Mouse (Mus musculus) inflammation-experienced regulatory T-cells, adult 6 months (primary cell): ENCODE measurements around the gene Fbxl14. TPM values are rescaled to one million over a fixed set of nuclear protein-coding genes. Genes with fewer than 3 reads are reported as not detected.
"Not testable (repeated sequence)": the region's sequence is repeated elsewhere in the genome, so short reads cannot be mapped to it uniquely, and the experiment has no call there.

ENCODE experiments used
- ATAC-seq: one replicate; pipeline ENCODE4 v1.8.0; 2017
- polyA plus RNA-seq, 3 experiments: library from polyadenylated mRNA; unstranded; fragments of 100-300 nt; shearing (Covaris generic); gene quantifications; one replicate each; pipeline ENCODE4 v1.2.1; 2017

Fbxl14 gene
- polyA plus RNA-seq, 3 experiments from 2014 or later: 13.8 to 15.1 (median 14.3) TPM

DNA sequence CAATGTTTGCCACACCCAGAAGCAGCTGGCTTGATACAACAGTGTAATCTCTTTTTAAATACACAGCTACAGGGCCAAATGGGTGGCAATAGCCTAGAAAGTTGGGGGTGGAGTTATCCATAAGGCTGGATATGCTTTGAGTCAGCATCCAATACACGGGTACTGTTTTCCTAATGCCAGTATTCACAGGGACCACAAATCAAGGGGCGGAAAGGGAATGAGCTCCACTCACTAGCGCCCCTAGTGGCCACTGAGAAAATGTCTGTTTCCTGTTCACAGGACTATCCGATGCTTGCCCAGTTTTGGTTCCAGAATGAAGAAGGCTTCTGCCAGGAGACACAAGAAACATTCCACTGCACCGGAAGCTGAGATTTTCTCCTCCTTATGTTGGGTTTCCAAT is 7.3 kb upstream of the Fbxl14 start:
- peak; percentile 69 for ATAC-seq

- ATAC-seq: no peak
Measured at GRCm38 (mm10) chr6:119472705-119473104, 6.8 kb upstream of the Fbxl14 start.

DNA sequence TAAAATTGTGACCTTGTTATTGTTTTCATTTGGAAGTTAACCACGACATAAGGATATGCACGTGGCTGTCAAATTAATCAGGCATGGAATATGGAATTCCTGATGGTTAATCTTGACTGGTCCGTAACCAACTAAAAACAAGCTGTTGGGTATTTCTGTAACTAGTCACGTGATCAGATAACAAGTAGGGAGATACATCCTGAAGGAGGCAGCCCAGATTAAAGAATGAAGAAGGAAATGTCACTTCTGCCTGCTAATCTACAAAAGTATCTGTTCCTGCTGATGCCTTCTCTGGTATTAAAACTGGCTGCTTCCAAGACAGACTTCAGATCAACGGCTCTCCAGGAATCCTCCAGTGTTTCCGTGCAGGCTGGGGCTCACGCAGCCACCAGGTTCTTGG is 6.0 kb upstream of the Fbxl14 start:
- ATAC-seq: no peak

DNA sequence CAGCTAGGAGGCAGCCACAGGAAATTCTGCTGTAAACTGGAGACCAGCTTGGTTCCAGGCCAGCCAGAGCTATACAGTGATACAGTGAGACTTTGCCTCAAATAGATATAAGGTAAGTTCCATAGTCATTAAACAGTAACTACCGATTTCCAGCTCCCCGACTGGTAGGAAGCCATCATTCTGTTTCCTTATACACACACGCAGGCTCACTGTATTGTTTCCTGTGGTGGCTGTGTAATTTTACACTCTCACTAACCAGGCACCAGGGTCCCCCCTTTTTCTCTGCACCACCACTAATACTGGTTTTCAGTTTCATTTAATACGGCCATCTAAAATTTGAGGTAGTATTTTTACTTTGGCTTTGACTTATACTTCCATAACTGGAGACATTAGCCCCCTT is 5.5 kb upstream of the Fbxl14 start:
- no peak for ATAC-seq

- no peak for ATAC-seq
Measured at GRCm38 (mm10) chr6:119475988-119476387, 3.5 kb upstream of the Fbxl14 start.

DNA sequence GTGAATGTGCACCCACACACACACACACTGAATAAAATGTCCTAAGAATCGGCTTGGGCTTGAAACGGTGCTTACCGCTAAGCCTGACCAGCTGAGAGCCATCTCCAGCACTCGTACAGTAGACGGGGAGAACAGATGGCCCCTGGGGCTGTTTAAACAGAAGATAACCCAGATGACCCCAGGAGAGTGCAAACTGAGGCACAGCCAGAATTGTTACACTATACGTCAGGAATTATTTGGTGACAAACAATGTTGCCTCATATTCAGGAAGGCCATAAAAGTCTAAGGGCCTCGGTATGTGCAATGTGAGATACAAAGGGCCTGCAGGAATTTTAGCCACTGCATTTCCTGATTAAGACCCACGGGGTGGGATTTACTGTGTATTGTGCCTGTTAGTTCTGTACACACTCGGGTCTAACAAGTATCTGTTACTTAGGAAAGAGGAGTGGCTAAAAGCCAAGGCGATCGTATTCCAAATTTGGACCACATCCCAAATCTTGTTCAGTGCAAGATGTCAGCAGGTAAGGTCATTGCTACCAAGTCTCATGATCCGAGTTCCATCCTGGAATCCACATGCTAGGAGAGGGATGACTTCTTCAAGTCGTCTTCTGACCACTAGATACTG is 1.7 kb upstream of the Fbxl14 start:
- ATAC-seq: no peak

GRCm38 (mm10) chr6:119478560-119479342 is 717 bp upstream of the Fbxl14 start:
- ATAC-seq: peak; percentile 62

DNA sequence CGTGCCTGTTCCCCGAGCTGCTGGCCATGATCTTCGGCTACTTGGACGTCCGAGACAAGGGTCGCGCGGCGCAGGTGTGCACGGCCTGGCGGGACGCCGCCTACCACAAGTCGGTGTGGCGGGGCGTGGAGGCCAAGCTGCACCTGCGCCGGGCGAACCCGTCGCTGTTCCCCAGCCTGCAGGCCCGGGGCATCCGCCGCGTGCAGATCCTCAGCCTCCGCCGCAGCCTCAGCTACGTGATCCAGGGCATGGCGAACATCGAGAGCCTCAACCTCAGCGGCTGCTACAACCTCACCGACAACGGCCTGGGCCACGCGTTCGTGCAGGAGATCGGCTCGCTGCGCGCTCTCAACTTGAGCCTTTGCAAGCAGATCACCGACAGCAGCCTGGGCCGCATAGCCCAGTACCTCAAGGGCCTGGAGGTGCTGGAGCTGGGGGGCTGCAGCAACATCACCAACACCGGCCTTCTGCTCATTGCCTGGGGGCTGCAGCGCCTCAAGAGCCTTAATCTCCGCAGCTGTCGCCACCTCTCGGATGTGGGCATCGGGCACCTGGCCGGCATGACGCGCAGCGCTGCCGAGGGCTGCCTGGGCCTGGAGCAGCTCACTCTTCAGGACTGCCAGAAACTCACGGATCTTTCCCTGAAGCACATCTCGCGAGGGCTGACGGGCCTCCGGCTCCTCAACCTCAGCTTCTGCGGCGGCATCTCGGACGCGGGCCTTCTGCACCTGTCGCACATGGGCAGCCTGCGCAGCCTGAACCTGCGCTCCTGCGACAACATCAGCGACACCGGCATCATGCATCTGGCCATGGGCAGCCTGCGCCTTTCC is 623 bp downstream of the Fbxl14 start:
- ATAC-seq: peak; percentile 46

- no peak for ATAC-seq
Measured at GRCm38 (mm10) chr6:119480706-119481331, 1.4 kb downstream of the Fbxl14 start.

DNA sequence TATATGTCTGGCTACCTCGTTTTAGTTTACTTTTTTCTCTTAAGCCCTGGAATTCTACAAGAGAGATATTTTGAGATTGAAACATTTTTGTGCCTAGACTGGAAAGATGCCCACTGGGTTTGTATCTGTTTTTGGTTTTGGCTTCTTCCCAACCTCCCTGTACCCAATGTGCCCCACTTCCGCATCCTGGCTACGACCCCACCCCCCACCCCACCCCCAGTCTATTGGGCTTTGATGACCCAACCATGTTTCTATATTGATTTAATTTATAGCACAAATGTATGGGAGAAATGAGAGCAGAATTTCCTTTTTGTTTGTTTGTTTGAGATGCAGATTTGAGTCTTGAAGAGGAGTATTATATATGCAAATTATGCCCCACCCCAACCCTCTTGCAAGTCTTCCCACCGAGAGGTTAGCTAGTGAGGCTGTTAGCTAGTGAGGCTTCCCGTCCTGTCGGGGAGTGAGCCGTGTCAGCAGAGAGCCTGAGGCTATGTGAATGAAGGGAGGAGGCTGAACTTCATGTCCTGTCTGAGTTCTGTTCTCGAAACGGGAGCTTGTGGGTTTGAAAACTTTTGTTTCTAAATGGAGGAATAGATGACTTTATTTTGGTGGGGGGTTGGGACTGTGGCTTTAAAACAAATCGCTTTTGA is 2.4 kb downstream of the Fbxl14 start:
- not testable (repeated sequence) for ATAC-seq

- ATAC-seq: no peak
Measured at GRCm38 (mm10) chr6:119482958-119483600, 3.6 kb downstream of the Fbxl14 start.

GRCm38 (mm10) chr6:119485486-119485885 is 6.0 kb downstream of the Fbxl14 start:
- ATAC-seq: no peak

DNA sequence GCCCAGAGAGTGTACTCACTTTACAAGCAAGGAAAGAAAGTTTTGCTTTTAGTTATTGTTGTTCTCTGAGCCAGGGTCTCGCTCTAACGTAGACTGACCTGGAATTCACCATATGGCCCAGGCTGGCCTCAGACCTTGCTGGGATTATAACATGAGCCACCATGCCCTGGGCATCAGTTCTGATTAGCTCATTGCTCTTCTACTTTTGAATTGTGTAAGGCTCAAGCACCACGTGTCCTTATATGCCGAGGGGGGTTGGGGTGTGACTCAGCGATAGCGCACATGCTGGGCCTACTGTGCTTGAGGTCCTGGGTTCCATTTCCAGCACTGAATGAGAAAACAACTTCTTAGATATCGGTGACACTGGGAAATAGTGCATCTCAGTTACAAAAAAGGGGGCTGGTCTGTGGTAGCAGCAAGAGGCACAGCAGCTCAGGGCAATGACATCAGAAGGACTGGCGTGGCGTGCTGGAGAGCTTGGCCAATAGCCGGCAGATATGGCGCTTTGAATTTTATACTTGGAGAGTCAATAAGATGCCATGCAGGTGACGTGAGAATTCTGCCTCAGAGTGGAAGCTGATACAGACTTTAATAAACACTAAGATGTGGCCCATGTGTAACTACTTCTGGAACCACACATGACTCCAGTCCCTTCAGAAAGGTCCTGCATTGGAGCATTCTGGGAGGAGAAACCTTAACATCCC is 7.1 kb downstream of the Fbxl14 start:
- ATAC-seq: no peak

DNA sequence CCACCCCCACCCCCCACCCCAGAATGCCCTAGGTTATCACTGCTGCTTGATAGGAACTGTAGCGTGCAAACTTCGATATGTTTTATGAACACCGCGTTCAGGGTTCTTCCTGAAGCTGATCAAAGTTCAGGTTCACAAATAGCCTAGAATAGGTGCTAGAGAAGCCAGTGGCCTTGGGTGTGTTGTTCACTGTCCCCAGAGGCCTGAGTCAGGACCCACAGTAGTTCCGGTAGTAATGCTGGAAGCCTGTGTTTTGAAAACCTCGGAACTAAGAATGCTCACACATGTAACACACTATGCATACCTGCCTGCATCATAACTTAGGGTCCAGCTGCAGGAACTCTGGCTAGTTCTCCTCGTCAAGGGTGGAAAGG is 7.6 kb downstream of the Fbxl14 start:
- ATAC-seq: no peak

- ATAC-seq: no peak
Measured at GRCm38 (mm10) chr6:119487619-119488018, 8.2 kb downstream of the Fbxl14 start.

DNA sequence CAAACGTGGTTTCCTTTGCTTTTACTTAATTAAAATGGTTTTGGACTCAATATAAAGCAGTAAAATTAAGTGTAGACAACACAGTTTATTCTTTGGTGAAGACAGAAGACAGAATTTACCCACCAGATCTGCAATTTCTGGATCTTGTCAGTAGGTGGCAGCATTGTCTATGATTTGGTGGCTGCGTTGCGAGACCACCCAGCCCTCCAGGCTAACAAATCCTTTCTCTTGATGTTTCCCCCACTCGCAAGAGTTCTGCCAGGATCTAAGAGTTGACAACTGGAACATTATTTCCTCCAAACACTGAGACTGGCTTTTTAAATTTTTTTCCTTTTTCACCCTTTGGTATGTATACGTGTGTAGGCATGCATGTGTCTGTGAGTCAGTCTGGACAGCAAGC is 10.3 kb downstream of the Fbxl14 start:
- ATAC-seq: peak; percentile 48

DNA sequence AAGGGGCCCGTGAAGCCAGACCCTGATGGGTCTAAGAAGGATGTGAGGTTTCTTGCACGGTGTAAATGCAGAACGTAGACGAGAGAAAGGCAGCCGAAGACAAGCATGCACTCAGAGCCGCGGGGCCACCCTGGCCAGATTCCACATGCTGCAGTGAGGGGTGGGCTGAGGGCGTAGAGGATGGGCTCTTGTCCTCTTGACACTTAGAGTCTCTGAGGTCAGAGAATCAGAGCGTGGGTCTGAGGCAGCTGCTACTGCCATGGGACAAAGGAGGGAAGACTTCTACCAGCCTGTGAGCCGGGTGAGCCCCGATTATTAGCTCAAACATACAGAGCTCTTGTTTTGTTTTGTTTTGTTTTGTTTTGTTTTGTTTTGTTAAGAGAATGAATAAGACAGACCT is 11.1 kb downstream of the Fbxl14 start:
- ATAC-seq: no peak

DNA sequence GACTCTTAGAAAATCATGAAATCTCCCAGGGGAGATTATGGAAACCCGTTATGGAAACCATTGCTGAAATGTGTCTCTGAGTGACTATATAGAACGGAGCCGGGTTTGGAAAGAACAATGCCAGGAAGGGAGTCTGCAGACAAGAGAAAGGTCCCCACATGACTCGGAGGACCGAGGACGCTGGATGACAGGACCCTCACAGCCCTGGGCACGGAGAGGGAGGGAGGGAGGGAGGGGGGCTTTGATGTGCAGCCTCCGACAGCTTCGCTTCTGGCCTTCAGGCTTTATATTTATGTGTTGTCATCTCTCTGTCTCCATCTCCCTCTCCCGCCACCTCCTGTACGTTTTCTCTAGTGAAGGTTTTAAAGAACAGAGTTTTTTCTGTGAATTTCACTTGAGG is 11.5 kb downstream of the Fbxl14 start:
- no peak for ATAC-seq

GRCm38 (mm10) chr6:119491997-119492629 is 12.6 kb downstream of the Fbxl14 start:
- ATAC-seq: no peak

DNA sequence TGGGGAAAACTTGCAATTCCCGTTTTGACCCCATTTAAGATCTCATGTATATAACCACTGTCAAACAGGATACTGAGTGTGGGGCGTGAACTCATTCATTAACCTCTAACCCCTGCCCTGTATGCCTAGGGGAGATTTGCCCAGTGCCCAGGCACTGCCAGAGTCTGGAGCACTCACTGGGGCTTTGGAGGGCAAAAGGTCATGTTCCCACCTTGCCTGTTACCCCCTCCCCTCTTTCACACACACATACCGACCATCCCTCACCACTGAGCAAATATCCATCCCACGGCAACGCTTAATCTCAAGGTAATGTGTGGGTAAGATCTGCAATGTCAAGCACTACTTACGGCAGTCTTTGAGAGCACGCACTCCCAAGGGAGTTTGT is 13.2 kb downstream of the Fbxl14 start:
- no peak for ATAC-seq

DNA sequence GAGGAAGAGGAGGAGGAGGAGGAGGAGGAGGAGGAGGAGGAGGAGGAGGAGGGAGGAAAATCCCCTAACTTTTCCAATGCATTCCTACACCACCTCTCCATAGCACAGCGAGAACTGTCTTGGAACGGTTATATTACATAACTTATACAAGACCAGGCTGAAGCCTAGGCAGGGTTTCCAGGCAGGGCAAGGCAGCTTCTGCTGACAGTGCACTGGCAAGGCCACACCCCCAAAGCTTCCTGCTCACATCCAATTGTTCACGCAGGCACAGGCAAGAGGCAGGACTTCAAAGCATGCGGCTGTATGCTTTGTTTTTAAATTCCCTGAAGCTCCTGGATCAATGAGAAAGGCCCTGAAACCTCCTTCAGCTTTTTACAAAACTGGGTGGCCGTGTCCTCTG is 19.8 kb downstream of the Fbxl14 start:
- peak; percentile 91 for ATAC-seq
